Mouse (Mus musculus) thymus, postnatal 36 days (tissue): ENCODE measurements around the gene Olfr169.
"Not testable (repeated sequence)": the region's sequence is repeated elsewhere in the genome, so short reads cannot be mapped to it uniquely, and the experiment has no call there.

Experiments
- DNase-seq, 2 experiments: peaks; one replicate each; pipeline ENCODE4 v3.0.0; 2022; ENCODE audit warnings: mixed read lengths in 2 of 2

Gene Olfr169

DNA sequence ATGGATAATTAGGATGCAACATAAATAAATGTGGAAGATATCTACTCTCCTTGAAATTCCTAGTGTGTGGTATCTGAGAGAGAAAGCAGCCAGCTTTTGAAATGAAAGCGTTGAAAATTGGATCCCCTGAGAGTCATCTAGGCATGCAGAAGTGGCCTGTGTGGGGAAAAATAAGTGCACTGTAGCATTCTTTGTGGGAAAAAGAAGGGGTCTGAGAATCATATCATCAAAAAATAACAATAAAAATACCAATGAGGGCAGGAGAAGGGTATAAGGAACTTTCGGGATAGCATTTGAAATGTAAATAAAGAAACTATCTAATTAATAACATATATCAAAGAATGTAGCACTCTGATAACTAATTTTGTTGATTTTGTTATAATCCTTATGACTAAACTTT, at the start of gene Olfr169:
Gene Olfr169 (minus strand): TSS at position 101 of the 400 bp plus-strand sequence.
- not testable (repeated sequence) for DNase-seq

DNA sequence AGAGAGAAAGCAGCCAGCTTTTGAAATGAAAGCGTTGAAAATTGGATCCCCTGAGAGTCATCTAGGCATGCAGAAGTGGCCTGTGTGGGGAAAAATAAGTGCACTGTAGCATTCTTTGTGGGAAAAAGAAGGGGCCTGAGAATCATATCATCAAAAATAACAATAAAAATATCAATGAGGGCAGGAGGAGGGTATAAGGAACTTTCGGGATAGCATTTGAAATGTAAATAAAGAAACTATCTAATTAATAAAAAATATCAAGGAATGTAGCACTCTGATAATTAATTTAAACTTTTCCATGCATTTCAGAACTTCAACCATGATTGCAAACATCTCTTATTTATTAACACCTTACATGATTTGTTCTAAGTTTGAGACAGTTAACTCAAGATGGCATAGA, 40.2 kb upstream of the Olfr169 start, which contains the start of gene Olfr170:
Gene Olfr170 (minus strand): TSS at position 101 of the 400 bp plus-strand sequence.
- DNase-seq = not testable (repeated sequence)

DNA sequence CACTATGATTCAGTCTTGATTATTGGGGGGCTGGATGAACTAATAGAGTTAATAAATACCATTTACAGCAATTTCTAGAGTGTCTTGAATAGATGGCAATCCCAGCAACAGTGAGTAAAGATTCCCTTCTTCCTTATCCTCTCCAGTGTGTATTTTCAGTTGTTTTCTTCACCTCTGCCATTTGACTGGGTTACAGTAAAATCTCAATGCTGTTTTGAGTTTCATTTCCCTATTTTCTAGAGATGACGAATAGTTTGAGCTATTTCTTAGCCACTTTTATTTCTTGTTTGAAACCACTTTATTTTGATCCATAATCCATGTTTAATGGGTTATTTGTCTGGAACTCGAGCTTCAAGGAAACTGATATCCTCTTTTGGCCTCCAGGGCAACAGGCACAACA, 31.6 kb upstream of the Olfr169 start:
- no peak for DNase-seq

DNA sequence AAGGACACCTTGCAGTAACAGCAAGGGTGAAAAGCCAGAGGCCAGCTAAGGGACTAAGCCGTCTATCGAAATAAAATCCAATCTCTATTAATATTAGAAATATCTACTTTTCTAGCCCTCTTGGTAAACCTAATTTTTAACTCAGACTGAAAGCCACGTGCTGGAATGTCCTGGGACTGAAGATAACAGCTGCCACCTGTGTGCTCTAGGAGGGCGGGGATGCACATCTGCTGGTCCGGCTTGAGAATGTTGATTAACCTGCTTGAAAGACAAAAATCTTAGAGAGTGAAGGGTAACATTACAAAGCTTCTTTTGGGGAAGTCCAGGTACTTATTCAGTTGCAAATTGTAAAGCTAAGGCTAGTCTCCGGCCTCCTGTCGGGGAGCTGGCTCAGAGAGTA, 18.2 kb downstream of the Olfr169 start:
- DNase-seq = not testable (repeated sequence)

DNA sequence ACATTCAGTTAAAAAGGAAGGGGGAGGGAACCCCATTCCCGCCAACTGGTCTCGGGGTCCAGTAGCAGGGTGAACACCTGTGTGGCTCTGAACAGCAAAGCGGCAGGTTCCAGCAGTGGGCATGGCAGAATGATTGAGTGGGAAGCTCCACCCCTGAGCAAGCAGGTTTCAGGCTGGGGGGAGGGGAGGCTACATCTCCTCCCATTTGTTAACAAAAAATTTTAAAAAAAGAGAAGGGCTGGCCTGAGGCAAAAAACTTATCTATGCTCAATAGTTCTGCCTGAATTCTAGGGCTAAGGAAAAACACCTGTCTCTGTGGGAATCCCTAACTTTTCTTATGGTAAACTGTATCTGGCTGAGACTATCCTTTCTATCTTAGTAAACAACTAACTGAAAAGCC, 19.4 kb downstream of the Olfr169 start:
- not testable (repeated sequence) for DNase-seq

DNA sequence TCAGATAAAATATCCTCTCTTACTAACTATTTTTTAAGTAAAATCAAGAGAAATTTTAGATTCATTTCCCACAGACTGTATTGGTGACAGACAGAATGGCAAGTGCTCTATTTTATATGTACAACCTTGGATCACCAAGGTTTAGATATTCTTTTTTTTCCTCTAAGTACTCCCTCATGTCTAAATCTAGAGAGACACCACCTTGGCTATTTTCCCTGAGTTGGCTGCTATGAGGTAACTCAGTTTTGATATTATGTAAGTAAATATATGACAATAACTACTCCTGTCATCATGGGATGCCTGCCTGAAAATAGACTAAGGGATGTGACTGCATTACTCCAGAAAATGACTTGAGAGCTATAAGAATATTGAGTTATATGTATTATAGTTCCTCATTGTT, 36.2 kb downstream of the Olfr169 start, which contains the start of gene Olfr168:
Gene Olfr168 (minus strand): TSS at position 101 of the 400 bp plus-strand sequence.
- DNase-seq = no peak

DNA sequence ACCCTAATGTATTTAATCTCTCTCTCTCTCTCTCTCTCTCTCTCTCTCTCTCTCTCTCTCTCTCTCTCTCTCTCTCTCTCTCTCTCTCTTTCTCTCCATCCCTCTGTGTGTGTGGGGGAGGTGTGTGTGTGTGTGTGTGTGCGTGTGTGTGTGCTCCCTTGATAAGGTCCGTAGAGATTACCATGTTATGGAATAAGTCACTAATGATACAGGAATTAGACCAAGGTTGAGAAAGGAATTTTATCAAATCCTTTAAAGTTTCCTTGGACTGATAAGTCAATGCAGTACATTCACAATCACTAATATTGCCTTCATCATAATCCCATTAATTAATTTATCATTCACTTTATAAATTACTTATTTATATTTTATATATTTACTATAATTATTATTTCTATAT, 49.4 kb downstream of the Olfr169 start, which contains the start of gene Olfr167:
Gene Olfr167 (minus strand): TSS at position 101 of the 400 bp plus-strand sequence.
- no peak for DNase-seq
